ENCODE assay signal across 9 mouse cellular contexts in the genomic region with DNA sequence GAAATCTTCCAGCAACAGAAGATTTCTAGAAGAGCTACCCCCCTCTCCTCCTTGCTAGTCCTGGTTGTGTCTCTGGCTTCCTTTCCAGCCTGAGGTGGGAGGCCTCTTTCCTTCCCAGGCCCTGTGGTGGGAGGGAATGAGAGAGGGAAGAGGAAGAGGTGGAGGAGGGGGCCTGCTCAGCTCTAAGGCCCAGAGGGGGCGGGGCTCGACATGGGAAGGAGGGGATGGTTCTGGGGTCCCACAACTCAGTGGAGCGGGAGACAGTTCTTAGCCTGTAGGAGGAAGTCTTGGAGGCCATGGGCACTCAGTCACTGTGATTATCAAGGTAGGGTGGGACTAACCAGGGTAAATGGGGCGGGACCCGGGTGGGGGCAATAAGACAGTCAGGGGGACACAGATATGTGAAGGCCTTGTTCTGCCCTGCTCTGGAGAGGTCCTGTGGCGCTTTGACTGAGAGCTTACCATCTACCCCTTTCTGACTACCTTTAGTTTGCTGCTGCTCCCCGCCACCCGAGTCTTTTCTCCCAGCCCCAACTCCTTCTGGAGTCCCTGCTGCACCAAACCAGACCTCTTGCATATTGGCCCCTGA. TPM values are rescaled to one million over a fixed set of nuclear protein-coding genes. Genes with fewer than 3 reads are reported as not detected.
A peak's percentile ranks its signal among the peaks of the same experiment; 100 is the strongest.
DNase-seq lines count a peak whose midpoint lies in the region; ATAC-seq and TF ChIP-seq lines count a peak whose summit lies in the region.
"Had no signal": no experiment of that assay in that cellular context is flagged by ENCODE, and none has a peak within 500 bp of the region (broad histone marks: within the 10 kb centered on the region; RNA-seq: fewer than 3 reads in every experiment).

No protein-coding gene starts in this region.

- H3K27ac ChIP-seq in gastrocnemius, adult 2 months, result peak overlapping the region; percentile 96
- 0 out of 2 replicates have a peak overlapping the region, but pooled peaks have one; percentile 25 for H3K27ac ChIP-seq in forebrain, embryonic 13.5 days
- peak overlapping the region; percentile 99 for H3K27ac ChIP-seq in limb, embryonic 13.5 days
- H3K27ac ChIP-seq in stomach, embryonic 14.5 days (ENCODE audit: low read length), result peak overlapping the region; percentile 91

- H3K4me1 ChIP-seq in E14TG2a.4 (replicated peaks; ENCODE audit: low read depth, low read length), result peaks cover 58% of the 10 kb centered on the region
- peaks cover 36% of the 10 kb centered on the region for H3K4me1 ChIP-seq in forebrain, embryonic 13.5 days
- H3K4me1 ChIP-seq in limb, embryonic 13.5 days, result peaks cover 42% of the 10 kb centered on the region
- H3K4me1 ChIP-seq in stomach, embryonic 14.5 days (ENCODE audit: control insufficient read depth, insufficient read depth, low read length), result peaks cover 29% of the 10 kb centered on the region

- intact Hi-C loops in gastrocnemius, adult 2 months (cut with DNase I), result no loop called here
- intact Hi-C loops in gastrocnemius, postnatal 36 days (cut with DNase I), result no loop called here

- 47% methylated on average over 8 of the region's 8 CpGs for WGBS in forebrain, embryonic 13.5 days
- WGBS in limb, embryonic 13.5 days, result 12% methylated on average over 8 of the region's 8 CpGs
- 38% methylated on average over 8 of the region's 8 CpGs for WGBS in stomach, embryonic 14.5 days

- no peaks in the 10 kb centered on the region for H3K9me3 ChIP-seq in E14TG2a.4 (ENCODE audit: low read length)
- H3K9me3 ChIP-seq in forebrain, embryonic 13.5 days (replicated peaks), result no peaks in the 10 kb centered on the region
- H3K9me3 ChIP-seq in limb, embryonic 13.5 days, result no peaks in the 10 kb centered on the region
- no peaks in the 10 kb centered on the region for H3K9me3 ChIP-seq in stomach, embryonic 14.5 days (ENCODE audit: control insufficient read depth, low read depth, low read length)

- H3K36me3 ChIP-seq in E14TG2a.4 (ENCODE audit: insufficient read depth, low read length), result peaks cover 23% of the 10 kb centered on the region
- no peaks in the 10 kb centered on the region for H3K36me3 ChIP-seq in forebrain, embryonic 13.5 days (ENCODE audit: poor library complexity, severe bottlenecking)
- peaks cover 30% of the 10 kb centered on the region for H3K36me3 ChIP-seq in limb, embryonic 13.5 days
- H3K36me3 ChIP-seq in stomach, embryonic 14.5 days (ENCODE audit: control insufficient read depth, insufficient read depth, low read length), result no peaks in the 10 kb centered on the region; the same call in none of the 2 replicates

- H3K4me2 ChIP-seq in forebrain, embryonic 13.5 days, result no peak overlapping the region
- peak overlapping the region; percentile 94 for H3K4me2 ChIP-seq in limb, embryonic 13.5 days (replicated peaks)
- peak overlapping the region; percentile 79 for H3K4me2 ChIP-seq in stomach, embryonic 14.5 days (replicated peaks; ENCODE audit: low read depth, low read length)

- peak; percentile 55 for DNase-seq in gastrocnemius, adult 2 months
- DNase-seq in gastrocnemius, postnatal 36 days, result no peak
- no peak for DNase-seq in layer of hippocampus, adult 9-11 months

- peak overlapping the region; percentile 30 for H3K9ac ChIP-seq in forebrain, embryonic 13.5 days
- H3K9ac ChIP-seq in limb, embryonic 13.5 days, result peak overlapping the region; percentile 72
- no peak overlapping the region; the same call in 1 of the 2 replicates for H3K9ac ChIP-seq in stomach, embryonic 14.5 days (replicated peaks; ENCODE audit: low read depth, low read length)

- no peaks in the 10 kb centered on the region for H3K27me3 ChIP-seq in E14TG2a.4 (ENCODE audit: insufficient read depth, low read length)
- H3K27me3 ChIP-seq in forebrain, embryonic 13.5 days, result no peaks in the 10 kb centered on the region
- no peaks in the 10 kb centered on the region for H3K27me3 ChIP-seq in limb, embryonic 13.5 days
- no peaks in the 10 kb centered on the region for H3K27me3 ChIP-seq in stomach, embryonic 14.5 days (ENCODE audit: control insufficient read depth, insufficient read depth, low read length)

- H3K4me3 ChIP-seq in gastrocnemius, adult 2 months, result peak overlapping the region; percentile 85
- H3K4me3 ChIP-seq in E14TG2a.4 (replicated peaks; ENCODE audit: low read length), result peak overlapping the region; percentile 67
- no peak overlapping the region for H3K4me3 ChIP-seq in forebrain, embryonic 13.5 days
- H3K4me3 ChIP-seq in limb, embryonic 13.5 days, result peak overlapping the region; percentile 63
- H3K4me3 ChIP-seq in stomach, embryonic 14.5 days (ENCODE audit: low read depth, low read length), result peak overlapping the region; percentile 52
- H3K4me3 ChIP-seq: erythroblast, embryonic 14.5 days had no signal

- TF ChIP-seq CTCF in gastrocnemius, adult 2 months (IDR thresholded peaks at IDR 0.05), result no peak
- no peak for TF ChIP-seq CTCF in E14TG2a.4 (conservative IDR thresholded peaks at IDR 0.05; ENCODE audit: low read length)

- ATAC-seq in forebrain, embryonic 13.5 days, result 0 out of 2 replicates have a peak, but pooled peaks have one; percentile 28
- ATAC-seq in limb, embryonic 13.5 days (ENCODE audit: low FRiP score, low read depth), result peak; percentile 85
- ATAC-seq in stomach, embryonic 14.5 days (ENCODE audit: insufficient number of reproducible peaks, insufficient read depth, low FRiP score, low read depth), result peak; percentile 68
- no peak for ATAC-seq in megakaryocyte, adult 5-6 weeks (ENCODE audit: poor library complexity, severe bottlenecking)

RNA-seq across cellular contexts. Expression of a gene that starts 6.2 kb away (rescaled TPM):
- total RNA-seq in gastrocnemius, adult 2 months (2021), result 10 to 100 TPM in 1 of 2 experiments, 1 to 10 TPM in 1; 8.2 to 13.3 TPM
- total RNA-seq in gastrocnemius, postnatal 36 days (2021), result 1 to 10 TPM; 7.2 to 8.8 TPM
- 47.5 and 55.4 TPM in 2 replicates for polyA plus RNA-seq in forebrain, embryonic 13.5 days (2015; fragmentation: Nextera tagmentation; extraction: Ambion mirVana)
- polyA plus RNA-seq in limb, embryonic 13.5 days (2015; fragmentation: Nextera tagmentation; extraction: Ambion mirVana), result 81.8 and 84.6 TPM in 2 replicates
- 81.2 and 90.6 TPM in 2 replicates for polyA plus RNA-seq in stomach, embryonic 14.5 days (2014; fragmentation: Nextera tagmentation; extraction: Ambion mirVana)
- total RNA-seq in megakaryocyte, adult 5-6 weeks (2015), result 54.5 and 70.0 TPM in 2 replicates
- total RNA-seq in megakaryocyte, adult 5-6 weeks (2017), result 66.2 and 71.0 TPM in 2 replicates

RNA-seq across cellular contexts. Expression of a gene that starts 7.2 kb away (rescaled TPM):
- total RNA-seq in gastrocnemius, adult 2 months (2021), result 10 to 100 TPM; 27.0 to 41.1 TPM
- 10 to 100 TPM; 27.5 to 36.7 TPM for total RNA-seq in gastrocnemius, postnatal 36 days (2021)
- polyA plus RNA-seq in forebrain, embryonic 13.5 days (2015; fragmentation: Nextera tagmentation; extraction: Ambion mirVana), result 16.2 and 17.5 TPM in 2 replicates
- polyA plus RNA-seq in limb, embryonic 13.5 days (2015; fragmentation: Nextera tagmentation; extraction: Ambion mirVana), result 40.4 and 47.3 TPM in 2 replicates
- 35.4 and 40.0 TPM in 2 replicates for polyA plus RNA-seq in stomach, embryonic 14.5 days (2014; fragmentation: Nextera tagmentation; extraction: Ambion mirVana)
- total RNA-seq in megakaryocyte, adult 5-6 weeks (2015), result 20.4 and 21.7 TPM in 2 replicates
- total RNA-seq in megakaryocyte, adult 5-6 weeks (2017), result 18.7 and 24.3 TPM in 2 replicates

RNA-seq across cellular contexts. Expression of a gene that starts 11.9 kb away (rescaled TPM):
- 10 to 100 TPM; 15.4 to 19.2 TPM for total RNA-seq in gastrocnemius, adult 2 months (2021)
- total RNA-seq in gastrocnemius, postnatal 36 days (2021), result 10 to 100 TPM; 18.5 to 19.1 TPM
- polyA plus RNA-seq in forebrain, embryonic 13.5 days (2015; fragmentation: Nextera tagmentation; extraction: Ambion mirVana), result 159 and 175 TPM in 2 replicates
- polyA plus RNA-seq in limb, embryonic 13.5 days (2015; fragmentation: Nextera tagmentation; extraction: Ambion mirVana), result 53.0 and 64.8 TPM in 2 replicates
- polyA plus RNA-seq in stomach, embryonic 14.5 days (2014; fragmentation: Nextera tagmentation; extraction: Ambion mirVana), result 44.0 and 49.7 TPM in 2 replicates
- total RNA-seq in megakaryocyte, adult 5-6 weeks (2015), result 6.1 and 7.1 TPM in 2 replicates
- 4.4 and 5.2 TPM in 2 replicates for total RNA-seq in megakaryocyte, adult 5-6 weeks (2017)

RNA-seq across cellular contexts. Expression of a gene that starts 31.3 kb away (rescaled TPM):
- not detected for total RNA-seq in gastrocnemius, adult 2 months (2021)
- total RNA-seq in gastrocnemius, postnatal 36 days (2021), result not detected
- 0.26 TPM in 2 replicates for polyA plus RNA-seq in forebrain, embryonic 13.5 days (2015; fragmentation: Nextera tagmentation; extraction: Ambion mirVana)
- 0.14 TPM in 1 of 2 replicates, not detected in the other for polyA plus RNA-seq in limb, embryonic 13.5 days (2015; fragmentation: Nextera tagmentation; extraction: Ambion mirVana)
- polyA plus RNA-seq in stomach, embryonic 14.5 days (2014; fragmentation: Nextera tagmentation; extraction: Ambion mirVana), result not detected in 2 replicates
- total RNA-seq in megakaryocyte, adult 5-6 weeks (2015), result not detected in 2 replicates
- not detected in 2 replicates for total RNA-seq in megakaryocyte, adult 5-6 weeks (2017)
- polyA plus RNA-seq: erythroblast, embryonic 14.5 days had no signal

RNA-seq across cellular contexts. Expression of a gene that starts 39.2 kb away (rescaled TPM):
- 10 to 100 TPM; 40.6 to 42.4 TPM for total RNA-seq in gastrocnemius, adult 2 months (2021)
- 10 to 100 TPM; 40.9 to 41.9 TPM for total RNA-seq in gastrocnemius, postnatal 36 days (2021)
- polyA plus RNA-seq in forebrain, embryonic 13.5 days (2015; fragmentation: Nextera tagmentation; extraction: Ambion mirVana), result 259 and 262 TPM in 2 replicates
- polyA plus RNA-seq in limb, embryonic 13.5 days (2015; fragmentation: Nextera tagmentation; extraction: Ambion mirVana), result 104 and 106 TPM in 2 replicates
- polyA plus RNA-seq in stomach, embryonic 14.5 days (2014; fragmentation: Nextera tagmentation; extraction: Ambion mirVana), result 121 and 126 TPM in 2 replicates
- 80.5 and 92.2 TPM in 2 replicates for total RNA-seq in megakaryocyte, adult 5-6 weeks (2015)
- 73.5 and 100 TPM in 2 replicates for total RNA-seq in megakaryocyte, adult 5-6 weeks (2017)

Comparison
In these comparisons a context has a peak if more than half of its experiments do, and no peak if none do; other contexts are left out.
1. H3K27ac ChIP-seq: peak in every context shown above with its lines; median percentile 99 in limb, embryonic 13.5 days; 96 in gastrocnemius, adult 2 months; 91 in stomach, embryonic 14.5 days; 25 in forebrain, embryonic 13.5 days.